Mouse (Mus musculus) liver, embryonic 14.5 days (tissue): ENCODE measurements around the gene Thoc6. TPM values are rescaled to one million over a fixed set of nuclear protein-coding genes. Genes with fewer than 3 reads are reported as not detected.

ENCODE experiments used
- ATAC-seq: fragments of 200-750 bp; cut with Nextera tagmentation; 2 replicates; pipeline ENCODE4 v1.8.0; 2017; ENCODE audit warnings: moderate number of reproducible peaks, mild to moderate bottlenecking, moderate library complexity; ENCODE audit not compliant: insufficient read depth
- DNase-seq, 3 experiments: peaks; one replicate each; pipeline ENCODE4 v3.0.0-alpha.2; 2012 to 2013; ENCODE audit warnings: low read depth in 3 of 3, low spot score in 3 of 3
- H3K27ac ChIP-seq: fragments of 300-500 bp; sonication (generic); 2 replicates; pipeline ENCODE4 v1.5.1; 2014; ENCODE audit warnings: moderate library complexity, mild to moderate bottlenecking, control low read depth, inconsistent platforms
- H3K27me3 ChIP-seq: fragments of 300-500 bp; sonication (generic); 2 replicates; pipeline ENCODE4 v1.6.1; 2014; ENCODE audit warnings: mild to moderate bottlenecking, low read length, moderate library complexity; ENCODE audit not compliant: control insufficient read depth, insufficient read depth
- H3K36me3 ChIP-seq: fragments of 300-500 bp; sonication (generic); replicated peaks from 2 replicates; pipeline ENCODE4 v1.6.1; 2014; ENCODE audit warnings: low read depth; ENCODE audit not compliant: control insufficient read depth, insufficient read depth
- H3K4me1 ChIP-seq, 2 experiments: fragments of 200-500 bp in 1 of 2; fragments of 300-500 bp in 1 of 2; sonication (generic) in 1 of 2; replicated peaks; 2 replicates each; pipeline ENCODE4 v1.6.1; 2012 to 2014; ENCODE audit warnings: antibody characterized with exemption in 1 of 2, inconsistent platforms in 1 of 2, low read length in 1 of 2; ENCODE audit not compliant: control insufficient read depth in 2 of 2, insufficient read depth in 2 of 2
- H3K4me2 ChIP-seq: fragments of 300-500 bp; sonication (generic); 2 replicates; pipeline ENCODE4 v1.6.1; 2014; ENCODE audit warnings: low read depth, mild to moderate bottlenecking, control low read depth, moderate library complexity
- H3K4me3 ChIP-seq, 2 experiments: fragments of 200-500 bp in 1 of 2; fragments of 300-500 bp in 1 of 2; sonication (generic) in 1 of 2; 2 replicates each; pipeline ENCODE4 v1.5.1; 2012 to 2014; ENCODE audit warnings: low read depth in 2 of 2, low read length in 2 of 2, mild to moderate bottlenecking in 2 of 2, control low read depth in 1 of 2, inconsistent platforms in 1 of 2, moderate library complexity in 1 of 2; ENCODE audit not compliant: insufficient read depth in 1 of 2
- H3K9ac ChIP-seq: fragments of 300-500 bp; sonication (generic); replicated peaks from 2 replicates; pipeline ENCODE4 v1.6.1; 2014; ENCODE audit warnings: mild to moderate bottlenecking, control low read depth, moderate library complexity
- H3K9me3 ChIP-seq: fragments of 300-500 bp; sonication (generic); 2 replicates; pipeline ENCODE4 v1.6.1; 2016; ENCODE audit warnings: low read length, mixed read lengths; ENCODE audit not compliant: control insufficient read depth
- CTCF ChIP-seq: IDR thresholded peaks from 2 replicates; pipeline ENCODE4 v1.5.1; 2016; ENCODE audit warnings: antibody characterized with exemption, low read depth, control low read depth
- EP300 ChIP-seq: IDR thresholded peaks from 2 replicates; pipeline ENCODE4 v1.6.1; 2016; ENCODE audit warnings: antibody characterized with exemption, low read depth
- WGBS: fragments of 180-500 bp; shearing (Covaris S2); extraction: QIAGEN DNeasy Blood & Tissue Kit; methylation state at CpG from one replicate; pipeline ENCODE4 v1.1.7; 2014; ENCODE audit not compliant: insufficient replicate concordance; 5-methylcytosine and 5-hydroxymethylcytosine counted together
- polyA plus RNA-seq, 2 experiments: library from polyadenylated mRNA; depleted of rRNA in 1 of 2; stranded (reverse) in 1 of 2; unstranded in 1 of 2; fragments of >200 nt; fragmentation: Nextera tagmentation in 1 of 2; extraction: Ambion mirVana in 1 of 2; gene quantifications; 2 replicates each; pipeline versions ENCODE4 v1.2.1 to v1.2.3; 2012 to 2014

The Thoc6 gene
- polyA plus RNA-seq, 2 experiments = 17.2 to 21.5 TPM

GRCm38 (mm10) chr17:23645894-23646293 is 27.8 kb downstream of the Thoc6 start:
- H3K4me1 ChIP-seq = no peaks in the 10 kb centered on the region
- H3K9me3 ChIP-seq = no peaks in the 10 kb centered on the region
- ATAC-seq (no peak), DNase-seq (no peak)
- no peaks in the 10 kb centered on the region for H3K36me3 ChIP-seq
- TF ChIP-seq CTCF = no peak
- TF ChIP-seq EP300 = no peak
- no peak overlapping the region for H3K9ac ChIP-seq
- H3K27me3 ChIP-seq = peaks cover 21% of the 10 kb centered on the region
- H3K4me2 ChIP-seq = no peak overlapping the region
- 41% methylated on average over 10 of the region's 10 CpGs for WGBS
- no peak overlapping the region for H3K27ac ChIP-seq
- H3K4me3 ChIP-seq = no peak overlapping the region

GRCm38 (mm10) chr17:23644613-23645495 is 28.8 kb downstream of the Thoc6 start, which contains the start of gene Mmp25:
Mmp25 (minus strand) TSS chr17:23645277.
- TF ChIP-seq CTCF (no peak), EP300 (no peak)
- H3K4me3 ChIP-seq = peak within 1 kb of the TSS; percentile 35 to 37; a peak in 3 of 4 replicates
- no peak for DNase-seq

GRCm38 (mm10) chr17:23631241-23631640 is 42.4 kb downstream of the Thoc6 start:
- no peaks in the 10 kb centered on the region for H3K36me3 ChIP-seq
- no peaks in the 10 kb centered on the region for H3K4me1 ChIP-seq
- no peaks in the 10 kb centered on the region for H3K9me3 ChIP-seq
- no peak overlapping the region for H3K27ac ChIP-seq
- 61% methylated on average over 8 of the region's 8 CpGs for WGBS
- ATAC-seq = no peak
- H3K9ac ChIP-seq = no peak overlapping the region
- TF ChIP-seq EP300 = no peak
- TF ChIP-seq CTCF = no peak
- no peak overlapping the region for H3K4me3 ChIP-seq
- no peak overlapping the region for H3K4me2 ChIP-seq
- DNase-seq = no peak
- no peaks in the 10 kb centered on the region for H3K27me3 ChIP-seq

More at GRCm38 (mm10) chr17:23644613-23645495, 28.8 kb downstream of the Thoc6 start, which contains the start of gene Mmp25:
- Histone ChIP-seq H3K4me1 (no peaks in the 10 kb centered on the region), H3K36me3 (no peaks in the 10 kb centered on the region), H3K27ac (no peak within 1 kb of the TSS), H3K9me3 (no peaks in the 10 kb centered on the region), H3K27me3 (peaks cover 21% of the 10 kb centered on the region), H3K9ac (no peak within 1 kb of the TSS), H3K4me2 (peak within 1 kb of the TSS; percentile 51)
- ATAC-seq = no peak
- 2% methylated on average over 58 of the region's 58 CpGs for WGBS

- no peaks in the 10 kb centered on the region for H3K36me3 ChIP-seq
- H3K9ac ChIP-seq = no peak overlapping the region
- no peaks in the 10 kb centered on the region for H3K4me1 ChIP-seq
- no peaks in the 10 kb centered on the region for H3K27me3 ChIP-seq
- ATAC-seq (peak; percentile 47; the same call in 1 of the 2 replicates), DNase-seq (peak in 2 of 3 experiments; percentile 7 to 16)
- no peak overlapping the region for H3K4me3 ChIP-seq
- WGBS = 10% methylated on average over 22 of the region's 22 CpGs
- H3K4me2 ChIP-seq = no peak overlapping the region; the same call in 1 of the 2 replicates
- TF ChIP-seq EP300 (no peak), CTCF (peak; percentile 89)
- no peaks in the 10 kb centered on the region for H3K9me3 ChIP-seq
- H3K27ac ChIP-seq = no peak overlapping the region
Observed at GRCm38 (mm10) chr17:23630195-23631020, 43.3 kb downstream of the Thoc6 start.

- Histone ChIP-seq H3K9ac (no peak overlapping the region), H3K4me1 (no peaks in the 10 kb centered on the region), H3K4me3 (no peak overlapping the region), H3K36me3 (no peaks in the 10 kb centered on the region), H3K27ac (no peak overlapping the region), H3K27me3 (no peaks in the 10 kb centered on the region), H3K4me2 (no peak overlapping the region), H3K9me3 (no peaks in the 10 kb centered on the region)
- WGBS = 39% methylated on average over 7 of the region's 7 CpGs
- ATAC-seq (no peak), DNase-seq (no peak)
- TF ChIP-seq CTCF = no peak
Observed at GRCm38 (mm10) chr17:23627813-23628212, 45.9 kb downstream of the Thoc6 start.
